Mouse (Mus musculus) frontal cortex, postnatal 25 days (tissue): ENCODE data around the gene Dpp6.

Source experiments
- DNase-seq, 2 experiments: peaks; one replicate each; pipeline ENCODE4 v3.0.0; 2022; ENCODE audit warnings: low spot score in 2 of 2

Gene Dpp6

GRCm38 (mm10) chr5:27278120-27278645 is 461.2 kb downstream of the Dpp6 start:
- no peak for DNase-seq

GRCm38 (mm10) chr5:27286876-27287275 is 469.9 kb downstream of the Dpp6 start:
- DNase-seq = no peak

GRCm38 (mm10) chr5:27291378-27291777 is 474.4 kb downstream of the Dpp6 start:
- no peak for DNase-seq

DNA sequence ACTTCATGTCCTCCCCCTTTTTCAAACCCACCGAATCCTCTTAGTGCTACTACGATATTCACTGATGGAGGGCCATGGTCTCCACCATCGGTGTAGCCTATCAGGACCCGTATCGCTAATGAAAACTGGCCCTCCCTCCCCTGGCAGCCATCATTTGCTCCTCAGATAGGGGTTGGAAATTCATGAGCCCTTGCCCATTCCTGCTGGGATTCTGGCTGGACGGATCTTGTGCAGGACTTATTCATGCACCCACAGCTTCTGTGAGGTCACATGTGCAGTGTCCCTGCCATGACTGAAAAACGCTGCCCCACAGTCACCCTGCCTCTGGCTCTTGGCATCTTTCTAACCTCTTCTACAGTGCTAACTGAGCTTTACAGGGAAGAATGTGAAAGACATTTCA is 475.2 kb downstream of the Dpp6 start:
- DNase-seq = no peak

- DNase-seq = no peak
Measured at GRCm38 (mm10) chr5:27304115-27304514, 487.1 kb downstream of the Dpp6 start.

DNA sequence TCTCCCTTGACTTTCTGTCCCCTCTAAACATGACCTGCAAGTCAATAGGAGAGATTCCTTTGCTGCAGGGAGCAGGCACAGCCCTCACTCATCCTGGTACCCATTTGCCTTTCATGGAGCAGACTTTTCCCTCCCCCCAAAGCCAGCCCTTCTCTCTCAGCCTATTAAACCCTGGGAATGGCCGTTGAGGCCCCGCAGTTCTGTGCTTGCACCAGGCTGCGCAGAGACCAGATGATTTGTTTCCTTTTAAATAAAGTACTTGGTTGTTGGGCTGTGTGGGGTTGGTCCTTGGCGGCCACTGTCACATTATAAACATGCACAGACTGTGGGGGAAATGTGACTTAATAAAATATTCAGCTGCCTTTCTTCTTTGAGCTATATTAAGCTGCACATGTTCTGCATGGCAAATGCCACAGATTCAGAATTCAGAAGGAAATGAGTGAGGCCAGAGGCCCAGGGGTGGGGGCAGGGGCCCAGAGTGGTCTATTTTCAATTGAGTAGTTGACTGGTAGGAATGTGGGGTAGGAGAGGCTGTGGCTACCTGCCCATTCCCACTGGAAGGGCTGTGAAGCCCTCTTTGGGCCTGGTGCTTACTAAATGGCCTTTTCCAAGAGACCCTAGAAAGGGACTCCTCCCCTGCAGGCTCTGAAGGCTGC is 489.6 kb downstream of the Dpp6 start:
- DNase-seq = no peak

DNA sequence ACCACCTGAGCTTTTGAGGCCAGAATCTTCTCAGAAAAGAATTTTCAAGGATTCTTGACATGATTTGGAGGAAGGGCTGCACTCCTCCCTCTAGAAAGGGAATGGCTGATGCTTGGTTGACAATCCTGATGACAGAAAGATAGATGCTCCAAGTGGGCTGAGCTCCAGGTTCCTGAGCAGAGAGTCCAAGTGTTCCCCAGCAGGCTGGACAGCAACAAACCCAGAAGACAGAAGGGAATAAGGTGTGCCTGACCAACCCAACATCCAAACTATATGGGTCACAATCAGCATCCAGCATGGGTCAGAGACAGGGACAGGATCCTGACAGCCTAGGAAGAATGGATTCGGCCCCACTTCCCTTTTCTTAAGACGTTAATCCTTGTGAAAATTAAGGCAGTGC is 493.2 kb downstream of the Dpp6 start:
- DNase-seq = no peak

GRCm38 (mm10) chr5:27316674-27317073 is 499.7 kb downstream of the Dpp6 start:
- no peak for DNase-seq

DNA sequence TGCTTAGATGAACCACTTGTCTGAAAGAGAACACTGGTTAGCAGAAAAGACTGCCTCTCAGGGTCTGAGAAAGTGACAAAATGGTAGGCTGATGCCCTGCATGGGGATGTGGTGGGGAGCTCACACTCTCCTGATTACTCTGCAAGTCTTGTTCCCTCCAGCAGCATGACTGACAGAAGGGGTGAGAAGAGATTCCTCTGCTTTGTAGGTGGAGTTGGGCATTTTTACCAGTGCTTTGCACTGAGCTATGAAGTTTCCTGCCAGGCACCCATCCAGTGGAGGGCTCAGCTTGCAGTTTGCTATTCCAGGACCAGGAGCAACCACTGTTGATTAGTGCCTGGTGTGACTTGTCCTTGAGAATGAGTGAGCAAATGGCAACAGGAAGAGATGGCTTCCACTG is 500.3 kb downstream of the Dpp6 start:
- DNase-seq = no peak

DNA sequence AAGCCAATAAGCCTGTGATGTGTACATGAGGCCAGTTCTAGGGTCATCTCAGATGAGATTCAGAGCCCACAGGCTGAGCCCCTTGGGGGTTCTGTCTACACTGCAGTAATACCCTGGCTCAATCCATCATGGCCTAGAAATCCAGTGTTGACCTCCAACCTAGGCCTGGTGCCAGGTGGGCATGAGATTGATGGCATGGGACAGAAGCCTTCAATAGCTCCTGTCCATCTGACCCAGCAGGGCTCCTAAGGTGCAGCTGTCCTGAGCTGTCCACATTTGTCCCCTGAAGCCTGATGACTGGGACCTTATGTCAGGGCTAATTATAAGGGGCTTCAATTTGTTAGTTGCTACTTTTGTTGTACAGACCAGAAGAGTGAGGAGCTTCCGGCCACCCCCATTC is 500.8 kb downstream of the Dpp6 start:
- no peak for DNase-seq

DNA sequence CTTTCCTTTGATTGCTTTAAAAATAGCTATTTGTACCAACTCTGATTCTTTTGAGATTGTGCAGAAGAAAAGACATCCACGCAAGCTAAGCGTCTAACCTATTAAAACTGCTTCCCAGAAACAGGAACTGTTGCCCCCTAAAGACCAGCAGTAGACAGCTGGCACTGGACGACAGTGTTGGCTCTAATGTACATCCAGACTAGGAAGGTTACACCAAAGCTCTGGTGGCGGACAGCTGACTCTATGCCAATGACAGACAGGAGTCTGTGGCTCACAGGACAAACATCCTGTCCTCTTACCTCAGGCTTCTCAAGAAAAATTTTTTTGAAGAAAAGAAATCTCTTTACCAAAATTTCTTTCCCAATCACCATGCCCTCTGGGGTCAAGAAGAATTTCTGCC is 502.7 kb downstream of the Dpp6 start:
- no peak for DNase-seq

GRCm38 (mm10) chr5:27322895-27323792 is 506.1 kb downstream of the Dpp6 start:
- DNase-seq = no peak

DNA sequence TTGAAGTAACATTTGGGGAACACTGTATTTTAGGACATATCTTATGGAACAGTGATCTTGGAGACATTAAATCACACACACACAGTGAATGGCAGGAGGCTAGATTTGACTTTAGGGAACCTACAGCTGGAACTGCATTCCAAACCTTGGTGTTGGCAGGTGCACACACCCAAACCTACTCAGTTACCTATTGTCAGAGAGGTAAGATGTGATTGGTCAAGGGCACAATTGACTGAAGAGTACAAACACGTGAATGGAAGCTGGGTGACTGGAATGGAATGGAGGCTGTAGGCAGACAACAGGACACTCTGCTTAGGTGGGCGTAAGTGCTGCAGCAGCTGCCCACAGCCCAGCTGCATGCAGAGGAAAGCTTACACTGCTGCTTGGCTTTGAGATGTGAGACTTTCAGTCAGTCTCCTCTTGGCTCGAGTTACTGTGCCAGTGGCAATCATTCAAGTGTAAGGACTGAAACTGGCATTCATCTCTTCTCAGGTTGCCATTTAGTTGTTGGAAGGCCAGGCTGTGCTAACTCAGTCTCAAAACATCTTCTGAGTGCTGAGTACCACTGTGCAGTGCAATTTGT is 507.4 kb downstream of the Dpp6 start:
- DNase-seq = no peak

DNA sequence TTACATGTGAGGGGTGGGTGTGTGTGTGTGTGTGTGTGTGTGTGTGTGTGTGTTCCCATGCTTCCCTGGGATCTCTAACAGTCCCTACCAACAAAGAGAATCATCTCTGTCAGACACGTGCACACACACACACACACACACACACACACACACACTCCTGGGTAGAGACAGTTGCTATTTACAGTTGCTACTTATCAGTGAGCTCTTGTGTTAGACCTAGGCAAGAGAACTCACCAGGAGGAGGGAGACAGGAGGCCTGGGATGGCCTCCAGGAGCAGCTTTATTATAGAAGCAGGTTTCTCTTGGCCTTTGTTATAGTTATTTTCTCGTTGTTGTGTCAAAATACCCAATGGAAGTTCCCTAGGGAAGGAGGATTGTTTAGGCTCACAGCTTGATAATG is 519.7 kb downstream of the Dpp6 start:
- DNase-seq = no peak

GRCm38 (mm10) chr5:27339196-27340030 is 522.4 kb downstream of the Dpp6 start:
- no peak for DNase-seq

DNA sequence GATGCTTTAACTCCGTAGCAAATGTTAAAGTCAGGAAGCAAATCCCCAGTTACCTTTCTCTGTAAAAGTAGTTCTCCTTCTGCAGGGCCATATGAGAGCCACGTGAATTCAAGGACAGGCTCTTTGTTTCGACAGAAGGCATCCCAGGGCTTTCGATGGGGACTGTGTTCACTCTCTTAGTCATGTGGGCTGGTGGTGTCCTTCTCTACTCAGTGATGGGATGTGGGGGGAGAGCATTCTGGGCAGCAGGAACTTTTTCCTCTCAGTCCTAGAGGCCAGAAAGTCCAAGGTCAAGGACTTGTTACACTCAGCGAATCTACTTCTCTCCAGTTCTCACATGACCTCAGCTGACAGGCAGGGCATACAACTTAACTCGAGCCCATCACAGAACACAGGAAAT is 525.3 kb downstream of the Dpp6 start:
- DNase-seq = no peak

DNA sequence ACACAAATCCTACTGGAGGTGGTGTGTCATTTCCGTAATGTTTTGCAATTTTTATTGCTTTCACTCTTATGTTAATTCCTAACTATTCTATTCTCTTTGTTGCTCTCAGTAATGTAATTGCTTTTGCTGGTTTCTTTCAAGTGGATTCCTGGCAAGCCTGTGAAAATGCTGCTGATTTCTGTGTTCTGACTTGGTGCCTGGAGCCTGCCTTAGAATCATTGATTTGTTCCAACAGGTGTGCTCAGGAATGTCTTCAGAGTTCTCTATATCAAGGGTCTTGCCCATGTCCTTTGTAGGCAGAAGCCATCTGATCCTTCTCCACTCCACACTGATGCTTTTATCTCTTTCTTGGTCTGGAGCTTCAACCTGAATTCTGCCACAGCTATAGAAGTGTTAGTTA is 526.6 kb downstream of the Dpp6 start:
- DNase-seq = no peak

- no peak for DNase-seq
Measured at GRCm38 (mm10) chr5:27348181-27349095, 531.4 kb downstream of the Dpp6 start.

- no peak for DNase-seq
Measured at GRCm38 (mm10) chr5:27357630-27358029, 540.6 kb downstream of the Dpp6 start.

- DNase-seq = no peak
Measured at GRCm38 (mm10) chr5:27365946-27366345, 548.9 kb downstream of the Dpp6 start.

DNA sequence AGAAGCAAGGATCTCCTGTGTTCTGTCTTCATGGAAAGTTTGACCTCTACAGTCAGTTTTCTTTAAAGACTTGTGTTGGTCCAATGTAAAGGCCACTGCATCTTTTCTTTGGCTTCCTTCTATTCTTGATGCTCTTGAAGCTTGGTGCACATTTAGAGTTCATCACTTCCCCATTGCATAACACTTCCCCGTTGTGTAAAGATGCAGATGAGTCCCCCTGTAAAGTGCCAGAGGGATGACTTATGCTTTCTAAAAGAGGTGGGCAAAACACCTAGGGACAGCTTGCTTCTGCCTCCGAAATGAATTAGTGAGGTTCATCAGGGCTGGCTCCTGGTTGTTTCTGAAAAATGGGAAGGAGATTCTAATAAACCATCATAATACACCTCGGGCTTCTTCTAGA is 553.8 kb downstream of the Dpp6 start:
- no peak for DNase-seq
